Mouse (Mus musculus) intestine, embryonic 14.5 days (tissue): Measurements from ENCODE around the gene Scgb1b7. TPM values are rescaled to one million over a fixed set of nuclear protein-coding genes. Genes with fewer than 3 reads are reported as not detected.
"Not testable (repeated sequence)": the region's sequence is repeated elsewhere in the genome, so short reads cannot be mapped to it uniquely, and the experiment has no call there.

Source experiments
- ATAC-seq: fragments of 200-750 bp; cut with Nextera tagmentation; replicated peaks from 2 replicates; pipeline ENCODE4 v1.8.0; 2017; ENCODE audit warnings: low read depth, moderate number of reproducible peaks, moderate TSS enrichment, moderate library complexity; ENCODE audit not compliant: low FRiP score, low TSS enrichment
- DNase-seq: peaks from one replicate; pipeline ENCODE4 v3.0.0-alpha.2; 2018; ENCODE audit warnings: low spot score
- H3K27ac ChIP-seq: fragments of 300-500 bp; sonication (generic); 2 replicates; pipeline ENCODE4 v1.5.1; 2014; ENCODE audit warnings: low read depth, mild to moderate bottlenecking, control low read depth
- H3K27me3 ChIP-seq: fragments of 300-500 bp; sonication (generic); replicated peaks from 2 replicates; pipeline ENCODE4 v1.6.1; 2014; ENCODE audit warnings: low read length, control low read depth; ENCODE audit not compliant: control insufficient read depth, insufficient read depth
- H3K36me3 ChIP-seq: fragments of 300-500 bp; sonication (generic); 2 replicates; pipeline ENCODE4 v1.6.1; 2014; ENCODE audit warnings: low read length, control low read depth; ENCODE audit not compliant: control insufficient read depth, insufficient read depth
- H3K4me1 ChIP-seq: fragments of 300-500 bp; sonication (generic); replicated peaks from 2 replicates; pipeline ENCODE4 v1.6.1; 2014; ENCODE audit warnings: low read length, control low read depth, mixed read lengths; ENCODE audit not compliant: control insufficient read depth, insufficient read depth
- H3K4me2 ChIP-seq: fragments of 300-500 bp; sonication (generic); 2 replicates; pipeline ENCODE4 v1.6.1; 2014; ENCODE audit warnings: low read length
- H3K4me3 ChIP-seq: fragments of 300-500 bp; sonication (generic); 2 replicates; pipeline ENCODE4 v1.5.1; 2014; ENCODE audit warnings: low read depth, low read length, control low read depth, mixed read lengths
- H3K9ac ChIP-seq: fragments of 300-500 bp; sonication (generic); 2 replicates; pipeline ENCODE4 v1.6.1; 2014; ENCODE audit warnings: mild to moderate bottlenecking, low read length
- H3K9me3 ChIP-seq: fragments of 300-500 bp; sonication (generic); 2 replicates; pipeline ENCODE4 v1.6.1; 2016; ENCODE audit warnings: low read length, control low read depth; ENCODE audit not compliant: control insufficient read depth
- WGBS: fragments of 180-500 bp; shearing (Covaris S2); extraction: QIAGEN DNeasy Blood & Tissue Kit; methylation state at CpG from one replicate; pipeline ENCODE4 v1.1.7; 2014; 5-methylcytosine and 5-hydroxymethylcytosine counted together
- polyA plus RNA-seq: library from polyadenylated mRNA; unstranded; fragments of >200 nt; fragmentation: Nextera tagmentation; extraction: Ambion mirVana; gene quantifications from 2 replicates; pipeline ENCODE4 v1.2.1, GENCODE M21; 2014

Scgb1b7 gene
- not detected in 2 replicates for polyA plus RNA-seq

- not testable (repeated sequence) for H3K27ac ChIP-seq, H3K27me3 ChIP-seq, H3K4me2 ChIP-seq, H3K9ac ChIP-seq, H3K36me3 ChIP-seq, H3K4me3 ChIP-seq, DNase-seq, H3K4me1 ChIP-seq, ATAC-seq, H3K9me3 ChIP-seq
- WGBS = 91% methylated on average over 3 of the region's 5 CpGs
These were observed at the start of gene Scgb1b7 for GRCm38 (mm10) chr7:31712365-31712764. Gene Scgb1b7, plus strand, starts transcription at chr7:31712665.

- not testable (repeated sequence) for H3K27me3 ChIP-seq, H3K4me3 ChIP-seq, H3K27ac ChIP-seq, ATAC-seq, H3K4me1 ChIP-seq, H3K9ac ChIP-seq, DNase-seq, H3K4me2 ChIP-seq, H3K9me3 ChIP-seq, H3K36me3 ChIP-seq
These were observed 6.8 kb upstream of the Scgb1b7 start, which contains the start of gene Scgb2b7 for GRCm38 (mm10) chr7:31705657-31706056. Gene Scgb2b7, minus strand, starts transcription at chr7:31705757.

Other genes with a start within 250 kb of the Scgb1b7 start
- gene Scgb2b7, start 6.9 kb upstream of the Scgb1b7 start, polyA plus RNA-seq = not detected in 2 replicates